Mouse (Mus musculus) spleen, adult 18-20 months (tissue): ENCODE results near the gene Zfp141.

ENCODE experiments used
- DNase-seq, 2 experiments: peaks; one replicate each; pipeline ENCODE4 v3.0.0; 2022; ENCODE audit warnings: mixed read lengths in 2 of 2

Zfp141 gene

GRCm38 (mm10) chr7:42505588-42505987, at the start of gene Zfp141:
Gene Zfp141, minus strand, starts transcription at chr7:42505740.
- peak; percentile 64 to 71 for DNase-seq

- DNase-seq, result no peak
Observed at GRCm38 (mm10) chr7:42551766-42552165, 46.2 kb upstream of the Zfp141 start.

- no peak for DNase-seq
Observed at GRCm38 (mm10) chr7:42505186-42505585, 354 bp downstream of the Zfp141 start.

- DNase-seq, result no peak
Observed at GRCm38 (mm10) chr7:42498248-42498647, 7.3 kb downstream of the Zfp141 start.

GRCm38 (mm10) chr7:42497356-42497755, 8.2 kb downstream of the Zfp141 start:
- DNase-seq, result no peak

- no peak for DNase-seq
Observed at GRCm38 (mm10) chr7:42496202-42496601, 9.3 kb downstream of the Zfp141 start.

- no peak for DNase-seq
Observed at GRCm38 (mm10) chr7:42490859-42491258, 14.7 kb downstream of the Zfp141 start.

GRCm38 (mm10) chr7:42490358-42490757, 15.2 kb downstream of the Zfp141 start:
- no peak for DNase-seq

- no peak for DNase-seq
Observed at GRCm38 (mm10) chr7:42454640-42455039, 50.9 kb downstream of the Zfp141 start.

GRCm38 (mm10) chr7:42450618-42451017, 54.9 kb downstream of the Zfp141 start:
- peak in 1 of 2 experiments; percentile 14 for DNase-seq

- no peak for DNase-seq
Observed at GRCm38 (mm10) chr7:42447850-42448249, 57.7 kb downstream of the Zfp141 start, which contains the start of gene 4933421I07Rik. Gene 4933421I07Rik, minus strand, starts transcription at chr7:42448120.

GRCm38 (mm10) chr7:42447352-42447751, 58.2 kb downstream of the Zfp141 start:
- DNase-seq, result no peak
